Mouse (Mus musculus) embryonic facial prominence, embryonic 15.5 days (tissue): ENCODE measurements at regions not wholly inside any gene's neighbourhood (a gene's known extent, or its start where the extent isn't known, plus 50 kb on each side); places are given as distances from the start of the nearest gene placed in this dataset.
"Not testable (repeated sequence)": the region's sequence is repeated elsewhere in the genome, so short reads cannot be mapped to it uniquely, and the experiment has no call there.

Experiments used
- ATAC-seq: fragments of 200-750 bp; cut with Nextera tagmentation; 2 replicates; pipeline ENCODE4 v1.8.0; 2017; ENCODE audit warnings: low read depth, moderate TSS enrichment; ENCODE audit not compliant: insufficient number of reproducible peaks, low FRiP score, low TSS enrichment
- H3K27ac ChIP-seq: fragments of 300-500 bp; sonication (generic); replicated peaks from 2 replicates; pipeline ENCODE4 v1.5.1; 2015; ENCODE audit warnings: mild to moderate bottlenecking, inconsistent platforms
- H3K27me3 ChIP-seq: fragments of 300-500 bp; sonication (generic); 2 replicates; pipeline ENCODE4 v1.6.1; 2015; ENCODE audit warnings: inconsistent platforms
- H3K36me3 ChIP-seq: fragments of 300-500 bp; sonication (generic); 2 replicates; pipeline ENCODE4 v1.6.1; 2015; ENCODE audit warnings: mild to moderate bottlenecking, inconsistent platforms
- H3K4me1 ChIP-seq: fragments of 300-500 bp; sonication (generic); 2 replicates; pipeline ENCODE4 v1.6.1; 2015; ENCODE audit warnings: inconsistent platforms
- H3K4me2 ChIP-seq: fragments of 300-500 bp; sonication (generic); replicated peaks from 2 replicates; pipeline ENCODE4 v1.6.1; 2015; ENCODE audit warnings: mild to moderate bottlenecking, inconsistent platforms
- H3K4me3 ChIP-seq: fragments of 300-500 bp; sonication (generic); replicated peaks from 2 replicates; pipeline ENCODE4 v1.5.1; 2015; ENCODE audit warnings: mild to moderate bottlenecking, inconsistent platforms
- H3K9ac ChIP-seq: fragments of 300-500 bp; sonication (generic); 2 replicates; pipeline ENCODE4 v1.6.1; 2015; ENCODE audit warnings: inconsistent platforms
- H3K9me3 ChIP-seq: fragments of 300-500 bp; sonication (generic); replicated peaks from 2 replicates; pipeline ENCODE4 v1.6.1; 2016; ENCODE audit warnings: inconsistent platforms
- WGBS: fragments of 180-500 bp; shearing (Covaris S2); methylation state at CpG from one replicate; pipeline ENCODE4 v1.1.7; 2015; 5-methylcytosine and 5-hydroxymethylcytosine counted together

- 65% methylated on average over 3 of the region's 3 CpGs for WGBS
- H3K9ac ChIP-seq, result no peak overlapping the region
- no peak overlapping the region for H3K4me3 ChIP-seq
- no peaks in the 10 kb centered on the region for H3K4me1 ChIP-seq
- H3K36me3 ChIP-seq, result no peaks in the 10 kb centered on the region
- no peaks in the 10 kb centered on the region for H3K9me3 ChIP-seq
- H3K4me2 ChIP-seq, result no peak overlapping the region
- no peaks in the 10 kb centered on the region for H3K27me3 ChIP-seq
- H3K27ac ChIP-seq, result no peak overlapping the region
- ATAC-seq, result no peak
Observed at GRCm38 (mm10) chr3:8265783-8266182, 1344.1 kb downstream of the Zfp704 start.

- H3K4me2 ChIP-seq, result no peak overlapping the region
- H3K27ac ChIP-seq, result no peak overlapping the region
- no peaks in the 10 kb centered on the region for H3K4me1 ChIP-seq
- no peaks in the 10 kb centered on the region for H3K27me3 ChIP-seq
- H3K9ac ChIP-seq, result no peak overlapping the region
- H3K36me3 ChIP-seq, result no peaks in the 10 kb centered on the region
- WGBS, result 86% methylated on average over 4 of the region's 4 CpGs
- H3K9me3 ChIP-seq, result no peaks in the 10 kb centered on the region
- no peak overlapping the region for H3K4me3 ChIP-seq
- no peak for ATAC-seq
Observed at GRCm38 (mm10) chr3:8264366-8265033, 1345.4 kb downstream of the Zfp704 start.

- Histone ChIP-seq H3K36me3 (no peaks in the 10 kb centered on the region), H3K9ac (no peak overlapping the region), H3K4me1 (no peaks in the 10 kb centered on the region), H3K27me3 (no peaks in the 10 kb centered on the region), H3K4me3 (no peak overlapping the region), H3K27ac (no peak overlapping the region), H3K9me3 (no peaks in the 10 kb centered on the region), H3K4me2 (no peak overlapping the region)
- ATAC-seq, result no peak
Observed at GRCm38 (mm10) chr3:8257293-8257692, 1352.6 kb downstream of the Zfp704 start.

- H3K4me3 ChIP-seq, result no peak overlapping the region
- H3K4me2 ChIP-seq, result no peak overlapping the region
- no peaks in the 10 kb centered on the region for H3K9me3 ChIP-seq
- H3K27ac ChIP-seq, result no peak overlapping the region
- 69% methylated on average over 2 of the region's 2 CpGs for WGBS
- no peak for ATAC-seq
- H3K9ac ChIP-seq, result no peak overlapping the region
- H3K27me3 ChIP-seq, result no peaks in the 10 kb centered on the region
- no peaks in the 10 kb centered on the region for H3K36me3 ChIP-seq
- H3K4me1 ChIP-seq, result no peaks in the 10 kb centered on the region
Observed at GRCm38 (mm10) chr3:8252311-8252710, 1357.6 kb downstream of the Zfp704 start.

GRCm38 (mm10) chr3:8248911-8249310 is 1361.0 kb downstream of the Zfp704 start:
- Histone ChIP-seq H3K4me2 (no peak overlapping the region), H3K4me1 (no peaks in the 10 kb centered on the region), H3K9ac (no peak overlapping the region), H3K27ac (no peak overlapping the region), H3K9me3 (0 out of 2 replicates have a peak, but pooled peaks cover 3% of the 10 kb centered on the region), H3K36me3 (no peaks in the 10 kb centered on the region), H3K27me3 (no peaks in the 10 kb centered on the region), H3K4me3 (no peak overlapping the region)
- no peak for ATAC-seq
- WGBS, result 51% methylated on average over 1 of the region's 1 CpGs

- ATAC-seq, H3K4me3 ChIP-seq: not testable (repeated sequence)
- 30% methylated on average over 1 of the region's 1 CpGs for WGBS
Observed at GRCm38 (mm10) chr3:8245822-8246221, 1364.1 kb downstream of the Zfp704 start.

GRCm38 (mm10) chr3:8245195-8245789 is 1364.6 kb downstream of the Zfp704 start:
- ATAC-seq, result not testable (repeated sequence)

More at GRCm38 (mm10) chr3:8245822-8246221, 1364.1 kb downstream of the Zfp704 start:
- H3K9me3 ChIP-seq, H3K9ac ChIP-seq, H3K27me3 ChIP-seq, H3K4me1 ChIP-seq, H3K4me2 ChIP-seq, H3K36me3 ChIP-seq, H3K27ac ChIP-seq: not testable (repeated sequence)

GRCm38 (mm10) chr3:8244526-8245194 is 1365.2 kb downstream of the Zfp704 start:
- H3K4me1 ChIP-seq, H3K36me3 ChIP-seq, H3K9me3 ChIP-seq, H3K9ac ChIP-seq, H3K4me2 ChIP-seq, H3K4me3 ChIP-seq, H3K27ac ChIP-seq, ATAC-seq, H3K27me3 ChIP-seq: not testable (repeated sequence)
- WGBS, result 92% methylated on average over 4 of the region's 4 CpGs

More at GRCm38 (mm10) chr3:8245195-8245789, 1364.6 kb downstream of the Zfp704 start:
- not testable (repeated sequence) for H3K27ac ChIP-seq, H3K4me2 ChIP-seq, H3K4me1 ChIP-seq, H3K27me3 ChIP-seq, H3K36me3 ChIP-seq, H3K9ac ChIP-seq, H3K9me3 ChIP-seq, H3K4me3 ChIP-seq
- WGBS, result 60% methylated on average over 2 of the region's 2 CpGs

GRCm38 (mm10) chr3:8206623-8207404 is 1403.1 kb downstream of the Zfp704 start:
- no peak for ATAC-seq
- Histone ChIP-seq H3K4me1 (no peaks in the 10 kb centered on the region), H3K4me3 (no peak overlapping the region), H3K9me3 (no peaks in the 10 kb centered on the region), H3K27me3 (no peaks in the 10 kb centered on the region), H3K27ac (no peak overlapping the region), H3K9ac (no peak overlapping the region), H3K4me2 (no peak overlapping the region), H3K36me3 (no peaks in the 10 kb centered on the region)
- WGBS, result 73% methylated on average over 6 of the region's 6 CpGs

GRCm38 (mm10) chr3:8163030-8163429 is 1446.9 kb downstream of the Zfp704 start:
- Histone ChIP-seq H3K36me3 (no peaks in the 10 kb centered on the region), H3K27me3 (no peaks in the 10 kb centered on the region), H3K9me3 (no peaks in the 10 kb centered on the region), H3K4me3 (no peak overlapping the region), H3K27ac (no peak overlapping the region), H3K9ac (no peak overlapping the region), H3K4me2 (no peak overlapping the region), H3K4me1 (no peaks in the 10 kb centered on the region)
- ATAC-seq, result no peak
- WGBS, result 84% methylated on average over 4 of the region's 4 CpGs

GRCm38 (mm10) chr3:8161997-8162756 is 1447.7 kb downstream of the Zfp704 start:
- no peaks in the 10 kb centered on the region for H3K9me3 ChIP-seq
- ATAC-seq, result no peak
- H3K4me2 ChIP-seq, result no peak overlapping the region
- 85% methylated on average over 4 of the region's 4 CpGs for WGBS
- no peak overlapping the region for H3K4me3 ChIP-seq
- H3K36me3 ChIP-seq, result no peaks in the 10 kb centered on the region
- H3K27me3 ChIP-seq, result no peaks in the 10 kb centered on the region
- H3K4me1 ChIP-seq, result no peaks in the 10 kb centered on the region
- H3K9ac ChIP-seq, result no peak overlapping the region
- no peak overlapping the region for H3K27ac ChIP-seq
